Mouse (Mus musculus) olfactory bulb, adult 2 months (tissue): ENCODE results near the gene Ccnd3.

Experiments
- CTCF ChIP-seq: fragments of 200-500 bp; IDR thresholded peaks from 2 replicates; pipeline ENCODE4 v1.5.1; 2012; ENCODE audit warnings: low read depth, mild to moderate bottlenecking, low read length, moderate library complexity; ENCODE audit not compliant: insufficient read depth
- POLR2A ChIP-seq: fragments of 200-500 bp; IDR thresholded peaks from 2 replicates; pipeline ENCODE4 v1.6.1; 2012; ENCODE audit warnings: mild to moderate bottlenecking, low read depth, low read length, moderate library complexity; ENCODE audit not compliant: insufficient read depth

GRCm38 (mm10) chr17:47538049-47538448, 33.2 kb downstream of the Ccnd3 start:
- TF ChIP-seq CTCF, result no peak
- no peak for TF ChIP-seq POLR2A
